Mouse (Mus musculus): ENCODE measurements around the gene Gdpgp1.

The Gdpgp1 gene

GRCm38 (mm10) chr7:80280998-80281397 is 48.3 kb downstream of the Gdpgp1 start:
- no peak for DNase-seq

- no peak for DNase-seq
These were observed 49.0 kb downstream of the Gdpgp1 start for GRCm38 (mm10) chr7:80281646-80282045.

DNA sequence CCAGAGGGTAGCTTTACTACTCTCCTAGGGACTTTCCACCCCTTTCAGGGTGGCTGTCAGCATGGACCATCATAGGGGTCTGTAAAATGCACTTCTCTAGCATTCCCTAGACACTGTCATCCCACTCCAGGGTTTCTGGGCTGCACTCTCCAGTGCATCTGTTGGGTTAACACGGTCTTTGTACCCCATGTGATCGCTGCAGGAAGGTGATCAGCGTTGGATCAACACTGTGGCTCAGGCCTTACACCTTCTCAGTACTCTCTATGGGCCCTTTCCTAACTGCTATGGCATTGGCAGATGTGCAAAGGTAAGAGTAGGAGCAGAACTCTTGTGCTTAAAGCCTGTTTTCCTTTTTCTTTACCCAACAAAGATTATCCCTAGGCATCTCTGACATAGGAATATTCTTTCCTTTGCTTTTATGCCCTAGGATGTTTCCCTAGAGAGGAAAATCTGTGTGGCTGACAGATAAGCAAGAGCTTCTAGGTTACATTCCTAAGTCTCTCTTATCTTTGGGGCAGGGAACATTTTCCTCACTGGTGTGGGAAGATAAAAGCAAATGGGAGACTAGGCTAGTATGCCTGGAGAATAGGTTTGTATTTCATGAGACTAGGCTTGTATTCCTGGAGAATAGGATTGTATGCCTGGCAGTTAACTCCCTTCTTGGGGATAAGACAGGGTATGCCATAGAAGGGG is 50.7 kb downstream of the Gdpgp1 start:
- no peak for DNase-seq

GRCm38 (mm10) chr7:80284391-80284790 is 51.7 kb downstream of the Gdpgp1 start:
- no peak for DNase-seq

- DNase-seq: no peak
These were observed 53.1 kb downstream of the Gdpgp1 start for GRCm38 (mm10) chr7:80285725-80286124.

- DNase-seq: no peak
These were observed 55.1 kb downstream of the Gdpgp1 start for GRCm38 (mm10) chr7:80287736-80288135.
